In the genomic region with DNA sequence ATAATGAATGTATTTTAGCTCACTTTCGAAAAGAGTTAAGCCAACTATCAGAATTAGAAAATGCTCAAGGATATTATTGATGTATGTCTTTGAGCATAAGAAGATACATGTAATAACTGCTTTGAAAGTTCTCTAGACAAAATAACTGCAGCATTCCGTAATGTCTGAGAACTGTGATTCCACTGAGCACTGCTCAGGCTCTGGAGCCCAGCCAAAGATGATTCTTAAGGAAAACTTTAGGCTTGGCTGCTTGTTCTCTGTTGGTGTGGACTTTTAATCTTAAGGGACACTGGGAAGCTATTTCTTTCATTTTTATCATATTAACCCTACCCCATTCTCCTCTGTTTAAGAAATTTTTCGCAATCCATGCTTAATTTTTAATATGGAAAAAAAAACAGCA, we compare ENCODE assay signal across 14 mouse cellular contexts. TPM values are rescaled to one million over a fixed set of nuclear protein-coding genes. Genes with fewer than 3 reads are reported as not detected.
DNase-seq lines count a peak whose midpoint lies in the region.
"Had no signal": no experiment of that assay in that cellular context is flagged by ENCODE, and none has a peak within 500 bp of the region (broad histone marks: within the 10 kb centered on the region; RNA-seq: fewer than 3 reads in every experiment).

No protein-coding gene starts in this region.

- intact Hi-C loops in gastrocnemius, postnatal 36 days (cut with DNase I): no loop called here

- peak; percentile 23 for DNase-seq in gastrocnemius, adult 18-20 months (ENCODE audit: low spot score)
- no peak for DNase-seq in gastrocnemius, postnatal 36 days
- peak; percentile 23 for DNase-seq in kidney, postnatal 14 days
- no peak for DNase-seq in kidney, adult 8-10 months
- DNase-seq in urinary bladder, postnatal 14 days (ENCODE audit: low spot score): peak; percentile 21
- no peak for DNase-seq in urinary bladder, adult 2 months (ENCODE audit: low spot score)
- DNase-seq in layer of hippocampus, adult 8-10 months (ENCODE audit: low spot score in 2 of 2): no peak
- no peak for DNase-seq in adrenal gland, adult 8-10 months
- DNase-seq: cerebellum, adult 11-12 months; kidney, adult 2 months; layer of hippocampus, adult 9-11 months; retina, postnatal 1 day; thymus, adult 2 months had no signal

RNA-seq across cellular contexts. Expression of a gene that starts 59.9 kb away (rescaled TPM):
- total RNA-seq in gastrocnemius, adult 18-20 months (2021): not detected
- total RNA-seq in gastrocnemius, postnatal 36 days (2021): not detected
- polyA plus RNA-seq in urinary bladder, adult 2 months (2012; rRNA removed): 2.2 and 3.0 TPM in 2 replicates
- total RNA-seq in layer of hippocampus, adult 8-10 months (2022): under 1 TPM in 1 of 4 experiments, not detected in 3; 0.22 TPM
- under 1 TPM; 0.32 to 0.92 (median 0.58) TPM for total RNA-seq in adrenal gland, adult 8-10 months (2022)
- polyA plus RNA-seq: erythroblast, embryonic 14.5 days had no signal

Comparison
In these comparisons a context has a peak if more than half of its experiments do, and no peak if none do; other contexts are left out.
1. DNase-seq: peak in gastrocnemius, adult 18-20 months (single experiment), kidney, postnatal 14 days (single experiment) and urinary bladder, postnatal 14 days (single experiment); none in gastrocnemius, postnatal 36 days (0 of 2), kidney, adult 8-10 months (0 of 2), urinary bladder, adult 2 months (single experiment), layer of hippocampus, adult 8-10 months (0 of 2) and adrenal gland, adult 8-10 months (single experiment).